20 mouse cellular contexts compared by ENCODE assay signal in genomic region chr10:38059050-38059449, GRCm38 (mm10).
"Had no signal": no experiment of that assay in that cellular context is flagged by ENCODE, and none has a peak within 500 bp of the region (broad histone marks: within the 10 kb centered on the region; RNA-seq: fewer than 3 reads in every experiment).

No protein-coding gene starts in this region.

- H3K27ac ChIP-seq: kidney, embryonic 15.5 days; left cerebral cortex, adult 2 months; limb, embryonic 10.5 days; limb, embryonic 13.5 days; liver, embryonic 13.5 days; midbrain, embryonic 12.5 days; midbrain, embryonic 15.5 days; neural tube, embryonic 13.5 days had no signal

- H3K9me3 ChIP-seq: midbrain, embryonic 15.5 days had no signal

- DNase-seq: kidney, adult 8-10 months; kidney, postnatal 10 days; layer of hippocampus, postnatal 36 days; liver; liver, embryonic 13.5 days; lung, adult 2 months; lung, postnatal 14 days; lung, postnatal 4 days; retina, postnatal 1 day; right cerebral cortex, postnatal 25 days; thymus, adult 2 months; thymus, postnatal 14 days; thymus, postnatal 4 days had no signal

- H3K36me3 ChIP-seq: kidney, embryonic 15.5 days; limb, embryonic 10.5 days; limb, embryonic 13.5 days; liver, embryonic 13.5 days; midbrain, embryonic 12.5 days; midbrain, embryonic 15.5 days; neural tube, embryonic 13.5 days had no signal

- H3K9ac ChIP-seq: kidney, embryonic 15.5 days; limb, embryonic 13.5 days; liver, embryonic 13.5 days; midbrain, embryonic 12.5 days; midbrain, embryonic 15.5 days; neural tube, embryonic 13.5 days had no signal

- H3K27me3 ChIP-seq: kidney, embryonic 15.5 days; limb, embryonic 13.5 days; liver, embryonic 13.5 days; midbrain, embryonic 12.5 days; midbrain, embryonic 15.5 days; neural tube, embryonic 13.5 days had no signal

- H3K4me3 ChIP-seq: kidney, embryonic 15.5 days; left cerebral cortex, adult 2 months; limb, embryonic 10.5 days; limb, embryonic 13.5 days; liver, embryonic 13.5 days; midbrain, embryonic 12.5 days; midbrain, embryonic 15.5 days; neural tube, embryonic 13.5 days had no signal

- H3K4me1 ChIP-seq: kidney, embryonic 15.5 days; limb, embryonic 10.5 days; limb, embryonic 13.5 days; liver, embryonic 13.5 days; midbrain, embryonic 12.5 days; midbrain, embryonic 15.5 days; neural tube, embryonic 13.5 days had no signal
